Mouse (Mus musculus): ENCODE measurements around the gene Lrrc58.

The Lrrc58 gene

GRCm38 (mm10) chr16:37867791-37868505 lies at the start of gene Lrrc58:
Lrrc58 (plus strand) TSS chr16:37868389.
- peak; percentile 81 for DNase-seq (ENCODE audit: low spot score)

- no peak for DNase-seq (ENCODE audit: low spot score)
Measured at GRCm38 (mm10) chr16:37823949-37824348, 44.2 kb upstream of the Lrrc58 start.

GRCm38 (mm10) chr16:37824778-37825505 lies 43.2 kb upstream of the Lrrc58 start:
- no peak for DNase-seq (ENCODE audit: low spot score)

- no peak for DNase-seq (ENCODE audit: low spot score)
Measured at GRCm38 (mm10) chr16:37826286-37826685, 41.9 kb upstream of the Lrrc58 start.

- no peak for DNase-seq (ENCODE audit: low spot score)
Measured at GRCm38 (mm10) chr16:37831041-37831440, 37.1 kb upstream of the Lrrc58 start.

GRCm38 (mm10) chr16:37837571-37837970 lies 30.6 kb upstream of the Lrrc58 start:
- DNase-seq (ENCODE audit: low spot score), result no peak

DNA sequence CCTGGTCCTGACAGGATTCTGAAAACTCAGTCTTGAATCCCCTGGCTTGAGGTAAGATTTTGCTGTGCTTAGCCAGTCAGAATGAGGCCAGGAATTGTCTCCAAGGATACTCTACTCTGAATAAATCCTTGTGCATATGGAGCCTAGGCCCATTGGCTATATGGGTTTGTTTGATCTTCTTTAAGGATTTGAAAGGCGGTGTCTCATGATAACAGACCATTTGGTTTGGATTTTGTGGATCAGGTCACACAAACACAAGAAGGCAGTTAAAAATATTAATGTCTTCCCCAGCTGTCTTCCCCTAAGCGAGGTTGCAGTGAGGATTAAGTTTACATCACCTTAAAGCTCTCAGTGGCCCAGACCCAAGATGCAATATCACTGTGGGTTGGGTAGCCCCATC lies 25.8 kb upstream of the Lrrc58 start:
- no peak for DNase-seq (ENCODE audit: low spot score)

- DNase-seq (ENCODE audit: low spot score), result no peak
Measured at GRCm38 (mm10) chr16:37843740-37844139, 24.4 kb upstream of the Lrrc58 start.

DNA sequence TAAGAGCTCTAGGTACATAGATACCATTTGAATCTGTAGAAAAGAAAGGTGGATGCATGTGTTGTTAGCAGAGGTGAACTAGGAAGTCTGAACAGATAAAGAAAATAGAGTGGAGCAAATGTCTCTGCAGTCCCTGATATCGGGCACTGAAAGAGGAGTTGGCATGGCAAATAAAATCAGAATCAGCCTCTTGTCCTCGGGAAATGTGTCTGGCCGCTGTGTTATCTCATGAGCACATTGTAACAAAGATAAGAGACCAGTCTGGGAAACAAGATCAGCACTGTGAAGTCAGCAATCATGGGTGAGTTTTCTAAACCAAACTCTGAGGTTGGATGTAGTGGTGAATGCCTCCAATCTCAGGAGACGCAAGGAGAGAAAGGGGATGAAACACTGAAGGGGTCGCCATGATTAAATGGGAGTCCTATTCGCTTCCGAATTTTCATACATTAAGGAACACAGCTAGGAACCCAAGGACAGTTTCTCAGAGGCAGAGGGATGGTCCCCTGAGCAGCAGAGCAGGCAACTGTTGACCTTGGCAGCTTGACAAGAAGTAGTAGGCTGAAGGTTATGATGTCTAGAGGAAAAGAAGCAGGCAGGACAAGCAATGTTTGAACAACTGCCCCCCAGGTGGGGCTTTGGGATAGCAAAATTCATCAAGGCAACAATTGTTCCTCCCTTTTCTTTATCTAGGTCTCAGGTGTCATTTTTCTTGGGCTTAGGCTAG lies 22.8 kb upstream of the Lrrc58 start:
- DNase-seq (ENCODE audit: low spot score), result no peak

DNA sequence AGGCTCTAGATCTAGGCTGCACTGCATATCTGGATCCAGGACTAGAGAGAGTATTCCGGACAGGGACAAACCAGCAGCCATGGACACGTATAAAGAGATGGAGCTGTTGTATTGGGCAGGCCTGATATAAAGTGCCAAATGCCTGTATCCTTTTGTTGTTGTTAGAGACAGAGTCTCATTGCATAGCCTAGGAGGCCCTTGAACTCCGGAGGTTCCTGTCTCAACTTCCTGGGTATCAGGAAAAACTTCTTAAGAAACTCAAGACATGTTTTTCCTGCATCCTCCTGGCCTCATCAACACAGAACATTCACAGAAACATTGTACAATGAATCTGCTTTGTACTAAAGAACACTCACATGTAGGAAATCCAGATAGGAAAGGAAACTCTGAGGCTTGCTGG lies 21.1 kb upstream of the Lrrc58 start:
- DNase-seq (ENCODE audit: low spot score), result no peak

DNA sequence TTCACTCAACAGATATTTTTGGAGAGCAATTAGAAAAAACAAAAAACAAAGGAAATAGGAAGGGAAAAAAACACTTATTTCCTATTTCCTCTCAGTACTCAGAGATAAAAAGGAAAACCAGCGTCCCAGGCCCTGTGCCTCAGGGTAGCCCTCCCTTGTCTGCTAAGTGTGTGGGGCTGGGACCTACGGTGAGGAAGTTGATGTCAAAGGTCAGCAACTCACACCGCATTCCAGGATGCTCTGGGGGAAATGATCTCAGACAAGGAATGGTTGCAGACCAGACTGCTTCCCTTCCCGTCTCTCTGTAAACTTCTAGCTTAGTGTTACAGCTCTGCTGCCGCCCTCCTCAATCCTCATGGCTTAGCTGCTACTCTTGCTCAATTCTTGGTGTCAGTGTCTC lies 16.8 kb upstream of the Lrrc58 start:
- no peak for DNase-seq (ENCODE audit: low spot score)

DNA sequence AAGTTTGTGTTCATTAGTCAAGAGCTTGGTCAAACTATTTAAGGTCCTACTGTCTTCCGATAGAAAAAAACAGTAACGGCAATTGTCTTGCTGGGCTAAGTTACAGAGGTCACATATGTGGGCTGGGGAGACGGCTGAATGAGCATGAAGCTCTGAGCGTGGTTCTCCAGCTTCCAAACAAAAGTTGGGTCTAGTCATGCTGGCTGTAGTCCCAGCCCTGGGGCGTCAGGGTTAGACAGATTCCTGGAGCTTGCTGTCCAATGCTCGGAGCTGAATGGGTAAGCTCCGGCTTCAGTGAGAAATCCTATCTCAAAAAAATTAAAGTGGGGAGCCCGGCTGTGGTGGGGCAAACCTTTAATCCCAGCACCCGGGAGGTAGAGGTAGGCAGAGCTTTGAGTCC lies 14.9 kb upstream of the Lrrc58 start:
- DNase-seq (ENCODE audit: low spot score), result no peak

DNA sequence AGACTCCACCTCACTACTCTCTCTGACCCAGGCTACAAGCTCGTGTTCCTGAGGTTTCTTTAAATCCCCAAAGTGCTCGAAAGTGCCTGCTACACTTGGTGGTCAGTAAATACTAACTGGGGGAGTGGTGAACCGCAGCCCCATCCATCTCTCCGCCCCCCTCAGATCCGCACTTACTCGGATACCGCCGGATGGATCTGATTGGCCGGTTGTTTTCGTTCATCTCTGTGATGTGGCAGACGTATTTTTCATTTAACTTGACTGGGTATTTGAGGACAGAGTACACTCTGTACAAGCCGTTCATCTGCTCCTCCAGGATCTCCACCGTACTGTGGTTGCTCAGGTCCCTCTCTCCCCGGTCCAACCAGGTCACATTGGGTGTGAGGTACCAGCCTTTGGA lies 14.1 kb upstream of the Lrrc58 start:
- DNase-seq (ENCODE audit: low spot score), result no peak

- DNase-seq (ENCODE audit: low spot score), result no peak
Measured at GRCm38 (mm10) chr16:37854593-37854992, 13.6 kb upstream of the Lrrc58 start.

DNA sequence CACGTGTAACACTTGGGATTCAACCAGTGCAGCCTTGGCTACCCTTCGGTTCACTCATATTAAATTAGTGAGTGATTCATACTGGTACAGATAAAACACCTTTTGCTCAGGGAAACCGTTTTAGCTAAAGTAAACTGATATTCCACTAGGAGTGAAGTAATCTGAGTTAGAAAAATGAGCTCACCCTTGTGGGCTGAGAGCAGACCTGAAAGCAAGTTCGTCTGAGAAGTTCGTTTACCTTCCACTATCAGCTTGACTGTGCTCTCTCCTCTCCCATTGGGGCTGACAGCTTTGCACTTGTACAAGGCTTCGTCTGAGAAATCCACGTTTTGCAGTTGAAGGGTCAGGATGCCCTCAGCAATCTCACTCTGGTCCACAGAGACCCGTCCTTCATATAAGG lies 12.6 kb upstream of the Lrrc58 start:
- DNase-seq (ENCODE audit: low spot score), result no peak

DNA sequence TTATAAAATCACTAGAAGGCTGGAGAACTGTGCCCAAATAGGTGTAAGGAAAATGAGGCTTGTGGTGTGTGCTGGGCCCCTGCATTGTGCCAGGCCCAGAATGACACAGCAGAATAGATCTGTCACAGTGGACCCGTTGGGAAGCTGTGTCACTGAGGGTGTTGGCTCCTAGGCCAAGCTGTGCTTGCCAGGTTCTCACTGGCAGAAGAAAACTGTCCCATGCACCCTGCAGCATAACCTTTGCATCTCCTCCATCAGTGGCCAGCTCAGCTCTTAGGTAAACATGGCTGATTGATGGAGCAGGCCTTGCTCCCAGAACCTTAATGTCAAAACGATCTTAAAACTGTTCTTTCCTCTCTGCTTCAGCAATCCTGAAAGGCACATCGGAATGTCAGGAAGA lies 11.9 kb upstream of the Lrrc58 start:
- no peak for DNase-seq (ENCODE audit: low spot score)

GRCm38 (mm10) chr16:37857495-37857894 lies 10.7 kb upstream of the Lrrc58 start:
- no peak for DNase-seq (ENCODE audit: low spot score)

- no peak for DNase-seq (ENCODE audit: low spot score)
Measured at GRCm38 (mm10) chr16:37860213-37860612, 8.0 kb upstream of the Lrrc58 start.

DNA sequence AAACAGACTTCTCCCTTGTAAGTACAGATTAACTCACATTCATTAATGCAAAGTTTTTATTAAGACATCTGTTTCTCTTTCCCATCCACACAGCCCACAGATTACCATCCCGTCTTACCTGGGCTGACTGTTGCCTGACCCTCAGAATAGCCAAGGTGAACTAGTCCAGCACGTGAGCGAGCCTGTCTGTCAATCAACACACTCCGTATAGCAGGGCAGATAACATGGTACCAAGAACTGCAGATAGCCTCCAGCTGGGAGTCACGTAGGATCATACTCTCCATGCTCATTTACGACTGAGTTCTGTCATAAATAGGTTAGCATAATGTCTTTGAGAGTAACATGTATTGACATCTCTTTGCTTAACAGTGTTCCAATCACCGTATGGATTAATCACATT lies 7.2 kb upstream of the Lrrc58 start, which contains the start of gene Gm36028:
Gene Gm36028 (minus strand): TSS at position 118 of the 400 bp plus-strand sequence.
- DNase-seq (ENCODE audit: low spot score), result no peak

DNA sequence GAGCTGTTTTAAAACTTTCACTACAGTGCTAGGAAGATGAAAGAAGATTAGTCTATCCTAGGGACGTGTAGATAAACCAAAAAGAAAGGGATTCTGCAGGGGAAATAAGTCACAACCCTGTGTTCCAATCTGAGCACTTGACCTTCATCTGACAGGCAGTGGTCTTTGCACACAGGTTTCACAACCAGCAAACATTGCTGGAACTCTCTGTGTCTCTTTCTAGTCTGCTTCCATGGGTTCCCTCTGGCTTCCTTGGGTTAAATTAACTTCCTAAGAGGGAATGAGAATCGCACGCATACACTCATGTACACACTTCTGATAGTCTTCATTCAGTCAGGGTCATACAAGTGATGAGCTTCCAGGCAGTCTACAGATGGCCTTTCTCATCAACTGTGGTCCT lies 4.3 kb upstream of the Lrrc58 start:
- no peak for DNase-seq (ENCODE audit: low spot score)

DNA sequence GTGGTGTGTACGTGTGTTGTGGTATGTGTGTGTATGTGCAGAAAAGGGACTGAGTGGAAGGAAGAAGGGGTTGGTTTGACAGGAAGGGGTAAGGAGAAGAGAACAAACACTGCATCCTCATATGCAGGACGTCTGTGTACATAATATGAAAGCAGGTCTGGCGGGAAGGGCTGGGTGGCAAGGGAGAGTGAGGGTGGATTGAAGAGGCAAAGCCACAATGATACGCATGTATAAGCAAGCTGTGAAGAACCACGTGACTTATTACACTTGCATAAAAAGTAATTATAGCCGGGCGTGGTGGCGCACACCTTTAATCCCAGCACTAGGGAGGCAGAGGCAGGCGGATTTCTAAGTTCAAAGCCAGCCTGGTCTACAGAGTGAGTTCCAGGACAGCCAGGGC lies 2.3 kb upstream of the Lrrc58 start:
- no peak for DNase-seq (ENCODE audit: low spot score)

DNA sequence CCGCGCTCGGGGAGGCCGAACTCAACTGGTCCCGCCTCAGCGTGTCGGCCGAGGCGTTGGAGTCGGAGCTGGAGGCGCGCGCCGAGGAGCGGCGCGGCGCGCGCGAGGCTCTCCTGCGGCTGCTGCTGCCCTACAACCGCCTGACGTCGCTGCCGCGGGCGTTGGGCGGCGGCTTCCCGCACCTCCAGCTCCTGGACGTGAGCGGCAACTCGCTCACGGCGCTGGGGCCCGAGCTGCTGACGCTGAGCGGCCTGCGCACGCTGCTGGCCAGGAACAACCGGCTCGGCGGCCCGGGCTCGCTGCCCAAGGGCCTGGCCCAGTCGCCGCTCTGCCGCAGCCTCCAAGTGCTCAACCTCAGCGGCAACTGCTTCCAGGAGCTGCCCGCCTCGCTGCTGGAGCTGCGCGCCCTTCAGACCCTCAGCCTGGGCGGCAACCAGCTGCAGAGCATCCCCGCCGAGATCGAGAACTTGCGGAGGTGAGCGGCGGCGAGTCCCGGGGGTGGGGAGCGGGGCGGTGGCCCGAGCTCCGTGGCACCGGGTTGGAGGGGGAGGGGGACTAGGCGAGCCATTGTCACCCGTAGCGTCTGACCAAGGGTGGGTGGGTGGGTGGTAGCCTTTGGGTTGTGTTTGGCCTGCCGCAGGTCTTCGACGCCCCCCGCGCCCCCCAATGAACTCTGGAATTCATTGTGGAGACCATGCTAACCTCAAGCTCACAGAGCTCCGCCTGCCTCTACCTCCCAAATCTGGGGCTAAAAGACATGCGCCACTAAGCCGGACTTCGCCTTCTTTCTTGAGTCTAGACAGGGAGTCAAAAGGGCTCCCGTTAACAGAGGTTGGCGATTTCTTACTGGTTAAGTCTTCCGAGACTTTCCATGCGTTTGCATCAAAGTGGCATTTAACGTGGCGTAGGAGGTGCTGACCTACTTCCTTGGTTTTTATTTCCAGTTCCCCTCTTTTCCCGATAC lies 599 bp downstream of the Lrrc58 start:
- peak; percentile 13 for DNase-seq (ENCODE audit: low spot score)
